Mouse (Mus musculus) heart, embryonic 15.5 days (tissue): ENCODE measurements around the gene Gm20671. TPM values are rescaled to one million over a fixed set of nuclear protein-coding genes. Genes with fewer than 3 reads are reported as not detected.
A peak's percentile ranks its signal among the peaks of the same experiment; 100 is the strongest.
"Not testable (repeated sequence)": the region's sequence is repeated elsewhere in the genome, so short reads cannot be mapped to it uniquely, and the experiment has no call there.

ENCODE experiments used
- ATAC-seq: fragments of 200-750 bp; cut with Nextera tagmentation; replicated peaks from 2 replicates; pipeline ENCODE4 v1.8.0; 2017; ENCODE audit warnings: low read depth, moderate TSS enrichment; ENCODE audit not compliant: insufficient number of reproducible peaks, insufficient read depth, low FRiP score
- H3K27ac ChIP-seq: fragments of 300-500 bp; sonication (generic); 2 replicates; pipeline ENCODE4 v1.5.1; 2015; ENCODE audit warnings: mild to moderate bottlenecking, inconsistent platforms
- H3K27me3 ChIP-seq: fragments of 300-500 bp; sonication (generic); 2 replicates; pipeline ENCODE4 v1.6.1; 2015; ENCODE audit warnings: inconsistent platforms
- H3K36me3 ChIP-seq: fragments of 300-500 bp; sonication (generic); 2 replicates; pipeline ENCODE4 v1.6.1; 2015; ENCODE audit warnings: mild to moderate bottlenecking, inconsistent platforms
- H3K4me1 ChIP-seq: fragments of 300-500 bp; sonication (generic); replicated peaks from 2 replicates; pipeline ENCODE4 v1.6.1; 2015; ENCODE audit warnings: inconsistent platforms
- H3K4me2 ChIP-seq: fragments of 300-500 bp; sonication (generic); 2 replicates; pipeline ENCODE4 v1.6.1; 2015; ENCODE audit warnings: inconsistent platforms, mild to moderate bottlenecking, moderate library complexity
- H3K4me3 ChIP-seq: fragments of 300-500 bp; sonication (generic); 2 replicates; pipeline ENCODE4 v1.5.1; 2015; ENCODE audit warnings: mild to moderate bottlenecking, inconsistent platforms
- H3K9ac ChIP-seq: fragments of 300-500 bp; sonication (generic); 2 replicates; pipeline ENCODE4 v1.6.1; 2015; ENCODE audit warnings: mild to moderate bottlenecking, inconsistent platforms
- H3K9me3 ChIP-seq: fragments of 300-500 bp; sonication (generic); replicated peaks from 2 replicates; pipeline ENCODE4 v1.6.1; 2016; ENCODE audit warnings: inconsistent platforms
- WGBS: fragments of 180-500 bp; shearing (Covaris S2); methylation state at CpG from one replicate; pipeline ENCODE4 v1.1.7; 2015; ENCODE audit warnings: mixed read lengths; 5-methylcytosine and 5-hydroxymethylcytosine counted together
- polyA plus RNA-seq: library from polyadenylated mRNA; unstranded; fragments of >200 nt; fragmentation: Nextera tagmentation; extraction: Ambion mirVana; gene quantifications from 2 replicates; pipeline ENCODE4 v1.2.1, GENCODE M21; 2015

The Gm20671 gene
- polyA plus RNA-seq, 1 experiment from 2014 or later = not detected

- Histone ChIP-seq H3K27me3 (no peaks in the 10 kb centered on the region), H3K4me3 (no peak overlapping the region), H3K4me1 (no peaks in the 10 kb centered on the region), H3K9me3 (no peaks in the 10 kb centered on the region), H3K9ac (no peak overlapping the region), H3K4me2 (no peak overlapping the region), H3K36me3 (no peaks in the 10 kb centered on the region), H3K27ac (no peak overlapping the region)
- WGBS = 73% methylated on average over 7 of the region's 7 CpGs
- no peak for ATAC-seq
Observed at GRCm38 (mm10) chr5:32728300-32728699, 98.6 kb downstream of the Gm20671 start.

- H3K36me3 ChIP-seq, ATAC-seq, H3K4me2 ChIP-seq, H3K27ac ChIP-seq, H3K4me1 ChIP-seq, H3K27me3 ChIP-seq, H3K9me3 ChIP-seq, H3K9ac ChIP-seq, H3K4me3 ChIP-seq: not testable (repeated sequence)
- WGBS = 68% methylated on average over 3 of the region's 3 CpGs
Observed at GRCm38 (mm10) chr5:32725397-32725796, 101.5 kb downstream of the Gm20671 start.

GRCm38 (mm10) chr5:32723981-32724380, 102.9 kb downstream of the Gm20671 start:
- ATAC-seq = no peak
- no peaks in the 10 kb centered on the region for H3K27me3 ChIP-seq
- H3K9ac ChIP-seq = no peak overlapping the region
- WGBS = 73% methylated on average over 7 of the region's 7 CpGs
- no peaks in the 10 kb centered on the region for H3K4me1 ChIP-seq
- H3K4me2 ChIP-seq = no peak overlapping the region
- H3K4me3 ChIP-seq = no peak overlapping the region
- no peaks in the 10 kb centered on the region for H3K36me3 ChIP-seq
- H3K27ac ChIP-seq = no peak overlapping the region
- no peaks in the 10 kb centered on the region for H3K9me3 ChIP-seq

GRCm38 (mm10) chr5:32722711-32723110, 104.2 kb downstream of the Gm20671 start:
- not testable (repeated sequence) for H3K4me2 ChIP-seq, H3K27ac ChIP-seq, H3K4me3 ChIP-seq, H3K36me3 ChIP-seq, H3K4me1 ChIP-seq, H3K27me3 ChIP-seq, H3K9ac ChIP-seq, H3K9me3 ChIP-seq, ATAC-seq
- 72% methylated on average over 8 of the region's 8 CpGs for WGBS

- WGBS = 64% methylated on average over 7 of the region's 7 CpGs
- no peaks in the 10 kb centered on the region for H3K9me3 ChIP-seq
- no peak overlapping the region for H3K4me2 ChIP-seq
- H3K36me3 ChIP-seq = no peaks in the 10 kb centered on the region
- ATAC-seq = no peak
- H3K9ac ChIP-seq = no peak overlapping the region
- H3K27me3 ChIP-seq = no peaks in the 10 kb centered on the region
- no peaks in the 10 kb centered on the region for H3K4me1 ChIP-seq
- H3K27ac ChIP-seq = no peak overlapping the region
- no peak overlapping the region for H3K4me3 ChIP-seq
Observed at GRCm38 (mm10) chr5:32722263-32722662, 104.6 kb downstream of the Gm20671 start.

GRCm38 (mm10) chr5:32721316-32721715, 105.6 kb downstream of the Gm20671 start:
- H3K4me3 ChIP-seq = no peak overlapping the region

GRCm38 (mm10) chr5:32720416-32720815, 106.5 kb downstream of the Gm20671 start:
- H3K4me3 ChIP-seq = no peak overlapping the region
- no peak for ATAC-seq
- WGBS = 82% methylated on average over 9 of the region's 9 CpGs

More at GRCm38 (mm10) chr5:32721316-32721715, 105.6 kb downstream of the Gm20671 start:
- Histone ChIP-seq H3K27ac (no peak overlapping the region), H3K4me2 (no peak overlapping the region), H3K4me1 (no peaks in the 10 kb centered on the region), H3K9me3 (no peaks in the 10 kb centered on the region), H3K9ac (no peak overlapping the region), H3K27me3 (no peaks in the 10 kb centered on the region), H3K36me3 (no peaks in the 10 kb centered on the region)
- 62% methylated on average over 3 of the region's 3 CpGs for WGBS
- ATAC-seq = no peak

GRCm38 (mm10) chr5:32718916-32719315, 108.0 kb downstream of the Gm20671 start:
- Histone ChIP-seq H3K36me3 (no peaks in the 10 kb centered on the region), H3K9me3 (no peaks in the 10 kb centered on the region), H3K9ac (no peak overlapping the region), H3K27me3 (no peaks in the 10 kb centered on the region), H3K4me3 (no peak overlapping the region), H3K4me1 (no peaks in the 10 kb centered on the region), H3K27ac (no peak overlapping the region), H3K4me2 (no peak overlapping the region)
- no peak for ATAC-seq
- WGBS = 44% methylated on average over 6 of the region's 6 CpGs

More at GRCm38 (mm10) chr5:32720416-32720815, 106.5 kb downstream of the Gm20671 start:
- H3K4me2 ChIP-seq = no peak overlapping the region
- no peaks in the 10 kb centered on the region for H3K36me3 ChIP-seq
- H3K27me3 ChIP-seq = no peaks in the 10 kb centered on the region
- no peak overlapping the region for H3K27ac ChIP-seq
- no peak overlapping the region for H3K9ac ChIP-seq
- no peaks in the 10 kb centered on the region for H3K4me1 ChIP-seq
- no peaks in the 10 kb centered on the region for H3K9me3 ChIP-seq

- no peaks in the 10 kb centered on the region for H3K27me3 ChIP-seq
- ATAC-seq = no peak
- H3K4me1 ChIP-seq = peaks cover 4% of the 10 kb centered on the region
- no peaks in the 10 kb centered on the region for H3K9me3 ChIP-seq
- 50% methylated on average over 1 of the region's 1 CpGs for WGBS
- H3K9ac ChIP-seq = no peak overlapping the region
- no peak overlapping the region for H3K27ac ChIP-seq
- H3K36me3 ChIP-seq = no peaks in the 10 kb centered on the region
- H3K4me3 ChIP-seq = no peak overlapping the region
- no peak overlapping the region for H3K4me2 ChIP-seq
Observed at GRCm38 (mm10) chr5:32717726-32718125, 109.2 kb downstream of the Gm20671 start.

GRCm38 (mm10) chr5:32713703-32714467, 113.0 kb downstream of the Gm20671 start:
- Histone ChIP-seq H3K27ac (peak overlapping the region; percentile 94), H3K9me3 (no peaks in the 10 kb centered on the region), H3K36me3 (no peaks in the 10 kb centered on the region), H3K9ac (peak overlapping the region; percentile 73), H3K4me3 (peak overlapping the region; percentile 73), H3K27me3 (no peaks in the 10 kb centered on the region), H3K4me2 (peak overlapping the region; percentile 69), H3K4me1 (peaks cover 7% of the 10 kb centered on the region)
- peak; percentile 99 for ATAC-seq
- under 1% methylated on average over 55 of the region's 55 CpGs for WGBS

GRCm38 (mm10) chr5:32713042-32713702, 113.7 kb downstream of the Gm20671 start:
- ATAC-seq = no peak

More at GRCm38 (mm10) chr5:32713042-32713702, 113.7 kb downstream of the Gm20671 start:
- H3K4me2 ChIP-seq = peak overlapping the region; percentile 69
- H3K27me3 ChIP-seq = no peaks in the 10 kb centered on the region
- H3K9ac ChIP-seq = peak overlapping the region; percentile 73
- peak overlapping the region; percentile 94 for H3K27ac ChIP-seq
- peak overlapping the region; percentile 73 for H3K4me3 ChIP-seq
- 18% methylated on average over 2 of the region's 2 CpGs for WGBS
- peaks cover 7% of the 10 kb centered on the region for H3K4me1 ChIP-seq
- no peaks in the 10 kb centered on the region for H3K36me3 ChIP-seq
- no peaks in the 10 kb centered on the region for H3K9me3 ChIP-seq
